Mouse (Mus musculus) right cerebral cortex, postnatal 25 days (tissue): ENCODE data around the gene Mrgprh.
"Not testable (repeated sequence)": the region's sequence is repeated elsewhere in the genome, so short reads cannot be mapped to it uniquely, and the experiment has no call there.

Experiments
- DNase-seq: peaks from one replicate; pipeline ENCODE4 v3.0.0; 2022

The Mrgprh gene

GRCm38 (mm10) chr17:12868640-12869039 lies 7.2 kb upstream of the Mrgprh start:
- DNase-seq: no peak

- no peak for DNase-seq
These were observed 3.4 kb upstream of the Mrgprh start for GRCm38 (mm10) chr17:12872275-12873028.

GRCm38 (mm10) chr17:12880178-12880577 lies 4.3 kb downstream of the Mrgprh start:
- DNase-seq: peak; percentile 78

GRCm38 (mm10) chr17:12881216-12881615 lies 5.4 kb downstream of the Mrgprh start:
- no peak for DNase-seq

GRCm38 (mm10) chr17:12886620-12887019 lies 10.8 kb downstream of the Mrgprh start:
- DNase-seq: no peak

- DNase-seq: no peak
These were observed 11.4 kb downstream of the Mrgprh start for GRCm38 (mm10) chr17:12887021-12887775.

- no peak for DNase-seq
These were observed 15.2 kb downstream of the Mrgprh start for GRCm38 (mm10) chr17:12891054-12891453.

GRCm38 (mm10) chr17:12892033-12892432 lies 16.2 kb downstream of the Mrgprh start:
- DNase-seq: no peak

- no peak for DNase-seq
These were observed 21.8 kb downstream of the Mrgprh start for GRCm38 (mm10) chr17:12897674-12898073.

GRCm38 (mm10) chr17:12898607-12899006 lies 22.8 kb downstream of the Mrgprh start:
- DNase-seq: not testable (repeated sequence)

GRCm38 (mm10) chr17:12902291-12902690 lies 26.5 kb downstream of the Mrgprh start:
- DNase-seq: no peak

- DNase-seq: no peak
These were observed 27.8 kb downstream of the Mrgprh start for GRCm38 (mm10) chr17:12903372-12904333.

- DNase-seq: no peak
These were observed 28.5 kb downstream of the Mrgprh start for GRCm38 (mm10) chr17:12904349-12904748.

- no peak for DNase-seq
These were observed 30.0 kb downstream of the Mrgprh start for GRCm38 (mm10) chr17:12905810-12906209.

- DNase-seq: no peak
These were observed 30.6 kb downstream of the Mrgprh start for GRCm38 (mm10) chr17:12906436-12906835.

- DNase-seq: no peak
These were observed 33.8 kb downstream of the Mrgprh start, which contains the start of gene Pnldc1 for GRCm38 (mm10) chr17:12909361-12910280. Gene Pnldc1, minus strand, starts transcription at chr17:12910230.

GRCm38 (mm10) chr17:12910391-12910790 lies 34.6 kb downstream of the Mrgprh start:
- no peak for DNase-seq

GRCm38 (mm10) chr17:12915488-12915880 lies 39.6 kb downstream of the Mrgprh start, which contains the start of gene Tcp1:
Gene Tcp1, plus strand, starts transcription at chr17:12915701.
- DNase-seq: no peak

- peak; percentile 99 for DNase-seq
These were observed 40.2 kb downstream of the Mrgprh start, which contains the start of gene Mrpl18 for GRCm38 (mm10) chr17:12915881-12916583. Gene Mrpl18, minus strand, starts transcription at chr17:12916345.

- DNase-seq: no peak
These were observed 41.0 kb downstream of the Mrgprh start for GRCm38 (mm10) chr17:12916588-12917380.
